Mouse (Mus musculus): ENCODE data around the gene Msrb1. TPM values are rescaled to one million over a fixed set of nuclear protein-coding genes. Genes with fewer than 3 reads are reported as not detected.

Gene Msrb1
- polyA plus RNA-seq (2012; rRNA removed) = 20.9 and 25.8 TPM in 2 replicates

GRCm38 (mm10) chr17:24736330-24737051 lies at the start of gene Msrb1:
Msrb1 (plus strand) TSS chr17:24736642.

DNA sequence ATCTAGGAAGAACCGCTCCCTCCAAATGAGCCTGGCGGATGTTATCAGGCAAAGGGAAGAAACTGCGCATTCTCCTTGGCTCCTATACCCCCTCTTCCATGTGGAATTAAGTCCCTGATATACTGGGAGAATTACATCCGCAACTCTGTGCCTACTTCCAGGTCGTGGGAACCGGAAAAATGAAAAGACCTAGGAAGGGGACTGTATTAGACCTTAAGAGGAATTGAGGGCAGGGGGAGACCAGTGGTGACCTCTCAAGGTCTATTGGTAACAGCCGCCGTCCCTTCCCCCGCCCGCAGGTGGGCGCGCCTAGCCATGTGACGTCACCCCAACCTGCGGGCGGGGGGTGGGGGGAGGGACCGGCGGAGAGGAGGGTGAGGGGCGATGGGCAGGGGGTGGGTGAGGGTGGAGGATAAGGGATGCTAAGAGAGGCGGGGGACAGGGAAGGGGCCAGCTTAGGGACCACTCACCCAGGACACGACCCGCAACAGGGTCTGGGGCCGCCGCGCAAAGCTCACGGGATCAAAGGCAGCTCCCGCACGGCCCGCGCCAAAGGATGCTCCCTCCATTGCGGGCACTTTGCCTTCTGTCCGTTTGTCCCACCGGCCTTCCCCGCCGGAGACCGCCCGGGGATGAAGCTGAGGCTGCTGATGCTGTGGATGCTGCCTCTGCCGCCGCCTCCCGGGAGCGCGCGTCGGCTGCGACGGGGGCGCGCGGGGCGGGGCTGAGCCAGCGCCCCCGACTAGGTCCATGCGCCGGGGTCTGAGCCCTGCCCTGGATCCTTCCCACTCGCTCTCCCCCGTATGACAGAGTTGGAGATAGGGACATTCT lies 47.0 kb upstream of the Msrb1 start, which contains the start of gene Syngr3:
TSS of gene Syngr3 (minus strand) at position 705 of the 831 bp plus-strand sequence.

DNA sequence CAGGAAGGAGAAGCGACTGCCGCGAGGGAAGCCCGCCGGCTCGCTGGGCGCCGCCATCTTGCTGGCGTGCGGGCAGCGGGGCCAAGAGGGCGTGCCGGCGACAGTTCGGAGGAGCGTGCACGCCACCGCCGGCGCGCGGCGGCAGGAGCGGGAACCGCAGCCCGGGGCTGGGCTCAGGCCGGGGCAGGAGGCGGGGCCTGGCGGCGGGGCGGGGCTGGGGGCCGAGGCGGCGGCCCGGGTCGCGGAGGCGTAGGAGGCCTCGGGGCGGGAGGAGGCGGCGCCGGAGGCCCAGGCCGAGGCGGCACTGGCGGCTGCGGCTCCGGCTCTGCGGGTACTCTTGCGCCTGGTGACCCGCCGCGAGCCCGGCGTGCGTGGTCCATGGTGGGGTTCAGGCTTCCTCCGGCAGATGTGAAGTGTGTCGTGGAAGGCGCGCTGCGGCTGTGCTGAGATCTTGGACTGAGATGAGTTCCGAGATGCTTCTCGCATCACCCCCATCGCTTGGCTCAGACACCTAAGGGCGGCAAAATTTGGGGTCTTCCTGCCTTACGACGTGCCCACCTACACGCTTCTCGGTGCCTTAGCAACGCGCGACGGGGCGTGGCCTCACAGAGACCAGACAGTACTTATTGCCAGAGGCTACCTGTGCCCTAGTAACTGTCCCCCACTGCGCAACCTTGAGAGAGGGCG lies 40.3 kb upstream of the Msrb1 start, which contains the start of the genes Gfer and Noxo1:
TSS of gene Gfer (minus strand) at position 146 of the 687 bp plus-strand sequence.
TSS of gene Noxo1 (plus strand) at position 224 of the 687 bp plus-strand sequence.

DNA sequence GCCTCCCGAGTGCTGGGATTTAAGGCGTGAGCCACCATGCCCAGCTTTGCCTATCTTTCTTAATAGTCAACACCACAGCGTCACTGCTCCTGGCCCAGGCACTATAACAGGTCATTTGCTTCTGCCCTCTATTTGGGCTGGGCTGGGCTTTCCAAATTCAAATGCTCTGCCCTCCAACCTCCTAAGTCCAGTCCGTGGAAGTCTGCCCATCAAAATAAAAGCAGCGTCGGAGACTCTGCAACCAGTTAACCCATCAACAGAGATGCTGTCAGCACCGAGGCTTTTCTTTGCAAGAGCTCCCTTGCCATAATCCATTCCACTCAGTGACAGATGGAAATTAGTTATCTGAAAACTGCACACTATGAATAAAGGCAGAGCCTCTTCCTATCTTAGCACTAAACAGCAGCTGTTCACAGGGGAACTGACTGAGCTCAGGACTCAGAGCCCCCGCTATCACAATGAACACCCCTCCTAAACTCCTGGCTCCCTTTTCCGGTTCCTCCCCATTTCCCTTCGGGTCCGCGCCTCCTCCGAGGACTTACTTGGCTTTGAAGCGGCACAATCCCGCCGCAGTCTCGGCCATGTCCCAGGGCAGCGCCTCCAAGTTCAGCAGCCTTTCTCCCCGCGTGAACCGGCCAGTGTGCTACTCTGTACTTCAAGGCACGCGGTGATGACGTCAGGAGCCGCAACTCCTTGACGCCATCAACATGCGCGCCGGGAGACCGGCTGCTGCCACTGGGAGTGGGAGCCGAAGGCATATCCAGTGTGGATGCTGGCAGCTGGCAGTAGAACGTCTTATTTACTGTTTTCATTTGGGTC lies 29.3 kb upstream of the Msrb1 start, which contains the start of gene Tbl3:
TSS of gene Tbl3 (minus strand) at position 679 of the 819 bp plus-strand sequence.

GRCm38 (mm10) chr17:24717943-24718342 lies 18.5 kb upstream of the Msrb1 start, which contains the start of the genes Rnf151 and Rps2:
Rnf151 (minus strand) TSS chr17:24718063.
Rps2 (plus strand) TSS chr17:24718116.

DNA sequence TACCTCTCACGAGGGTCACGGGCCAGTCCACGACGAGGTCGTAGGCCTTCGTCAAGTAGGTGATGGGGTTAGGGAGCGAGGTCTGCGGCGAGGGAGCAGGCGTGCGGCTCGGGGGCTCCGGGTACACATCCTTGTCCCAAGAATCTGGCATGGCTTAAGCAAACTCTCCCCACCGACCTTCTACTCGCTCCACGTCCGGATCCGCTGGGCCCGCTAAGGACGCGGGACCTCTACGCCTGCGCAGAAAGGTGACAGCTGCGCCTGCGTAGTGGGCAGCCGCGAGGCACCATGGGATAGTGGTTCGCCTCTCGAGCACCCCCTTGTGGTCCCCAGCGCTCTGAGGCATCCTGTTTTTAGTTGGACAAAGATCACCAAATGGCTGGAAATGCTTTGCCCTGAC lies 12.3 kb upstream of the Msrb1 start, which contains the start of gene Ndufb10:
TSS of gene Ndufb10 (minus strand) at position 295 of the 400 bp plus-strand sequence.

GRCm38 (mm10) chr17:24727618-24728017 lies 8.8 kb upstream of the Msrb1 start, which contains the start of gene Rpl3l:
Rpl3l (plus strand) TSS chr17:24727820.

DNA sequence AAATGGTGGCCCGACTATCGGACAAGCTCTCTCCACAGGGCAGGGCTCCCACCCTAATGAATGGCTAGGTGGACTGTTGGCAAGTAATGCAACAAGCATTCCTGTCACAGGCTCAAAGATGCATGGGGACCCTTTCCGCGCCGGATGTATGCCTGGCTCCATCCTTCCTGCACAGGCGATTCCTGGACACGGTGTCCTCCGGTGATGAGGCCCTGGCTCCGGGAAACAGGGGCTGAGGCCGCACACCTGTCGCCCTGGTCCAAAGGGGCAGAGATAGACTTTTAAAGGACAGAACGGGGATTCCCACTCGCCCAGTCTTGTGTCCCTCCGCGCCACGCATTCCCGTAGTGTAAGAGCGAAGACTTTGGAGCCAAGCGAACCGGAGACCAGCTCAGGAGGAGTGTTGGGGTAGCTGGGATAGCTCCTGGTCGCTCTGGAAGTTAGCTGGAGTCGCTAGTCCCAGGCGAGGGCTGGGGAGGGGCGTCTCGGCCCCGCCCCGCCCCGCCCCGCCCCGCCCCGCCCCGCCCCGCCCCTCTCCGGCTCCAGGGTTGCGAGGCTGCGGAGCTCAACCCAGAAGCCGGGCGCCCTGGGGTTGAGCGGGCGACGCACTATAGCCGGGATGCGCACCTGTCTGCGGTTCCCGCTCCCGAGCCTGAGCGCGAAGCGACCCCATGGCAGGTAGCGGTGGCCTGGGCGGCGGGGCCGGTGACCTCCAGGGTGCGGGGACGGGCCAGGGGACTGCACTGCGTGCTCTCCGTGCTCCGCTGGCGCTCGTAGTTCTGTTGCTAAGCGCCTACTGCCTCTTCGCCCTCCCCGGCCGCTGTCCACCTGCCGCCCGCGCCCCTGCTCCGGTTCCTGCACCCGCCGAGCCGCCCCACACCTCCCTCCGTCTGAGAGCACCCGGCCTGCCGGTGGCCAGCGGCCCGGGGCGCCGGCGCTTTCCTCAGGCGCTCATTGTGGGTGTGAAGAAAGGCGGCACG lies 16.3 kb downstream of the Msrb1 start, which contains the start of gene Hs3st6:
TSS of gene Hs3st6 (plus strand) at position 574 of the 980 bp plus-strand sequence.

Other genes with a start within 250 kb of the Msrb1 start
- 0.08 and 0.12 TPM in 2 replicates for gene Caskin1, start 248.0 kb upstream of the Msrb1 start, polyA plus RNA-seq (2012; rRNA removed)
- 58.5 and 65.7 TPM in 2 replicates for gene Traf7, start 208.7 kb upstream of the Msrb1 start, polyA plus RNA-seq (2012; rRNA removed)
- gene Rab26, start 202.4 kb upstream of the Msrb1 start, polyA plus RNA-seq (2012; rRNA removed) = 0.25 and 0.28 TPM in 2 replicates
- gene Pkd1, start 186.8 kb upstream of the Msrb1 start, polyA plus RNA-seq (2012; rRNA removed) = 3.0 and 3.5 TPM in 2 replicates
- 18.2 and 20.5 TPM in 2 replicates for gene Tsc2, start 104.0 kb upstream of the Msrb1 start, polyA plus RNA-seq (2012; rRNA removed)
- 6.4 TPM in 2 replicates for gene Nthl1, start 104.0 kb upstream of the Msrb1 start, polyA plus RNA-seq (2012; rRNA removed)
- 5.4 and 5.8 TPM in 2 replicates for gene Slc9a3r2, start 86.3 kb upstream of the Msrb1 start, polyA plus RNA-seq (2012; rRNA removed)
- 0.18 and 0.27 TPM in 2 replicates for gene Npw, start 78.2 kb upstream of the Msrb1 start, polyA plus RNA-seq (2012; rRNA removed)
- gene Zfp598, start 67.0 kb upstream of the Msrb1 start, polyA plus RNA-seq (2012; rRNA removed) = 20.9 and 23.8 TPM in 2 replicates
- 0.05 and 0.06 TPM in 2 replicates for gene Syngr3, start 46.7 kb upstream of the Msrb1 start, polyA plus RNA-seq (2012; rRNA removed)
- gene Gfer, start 40.5 kb upstream of the Msrb1 start, polyA plus RNA-seq (2012; rRNA removed) = 18.1 and 19.5 TPM in 2 replicates
- gene Noxo1, start 40.4 kb upstream of the Msrb1 start, polyA plus RNA-seq (2012; rRNA removed) = 0.66 and 0.81 TPM in 2 replicates
- 24.4 and 29.3 TPM in 2 replicates for gene Tbl3, start 29.0 kb upstream of the Msrb1 start, polyA plus RNA-seq (2012; rRNA removed)
- gene Rnf151, start 18.6 kb upstream of the Msrb1 start, polyA plus RNA-seq (2012; rRNA removed) = 0.32 and 0.33 TPM in 2 replicates
- gene Rps2, start 18.5 kb upstream of the Msrb1 start, polyA plus RNA-seq (2012; rRNA removed) = 2,079 and 2,282 TPM in 2 replicates
- gene Ndufb10, start 12.2 kb upstream of the Msrb1 start, polyA plus RNA-seq (2012; rRNA removed) = 166 and 170 TPM in 2 replicates
- gene Rpl3l, start 8.8 kb upstream of the Msrb1 start, polyA plus RNA-seq (2012; rRNA removed) = not detected in 2 replicates
- not detected in 2 replicates for gene Hs3st6, start 16.3 kb downstream of the Msrb1 start, polyA plus RNA-seq (2012; rRNA removed)
- 0.71 and 0.81 TPM in 2 replicates for gene Meiob, start 67.6 kb downstream of the Msrb1 start, polyA plus RNA-seq (2012; rRNA removed)
- gene Hagh, start 103.5 kb downstream of the Msrb1 start, polyA plus RNA-seq (2012; rRNA removed) = 56.3 and 67.1 TPM in 2 replicates
- 21.3 and 22.2 TPM in 2 replicates for gene Fahd1, start 113.7 kb downstream of the Msrb1 start, polyA plus RNA-seq (2012; rRNA removed)
- 3.2 and 3.9 TPM in 2 replicates for gene Igfals, start 129.4 kb downstream of the Msrb1 start, polyA plus RNA-seq (2012; rRNA removed)
- gene Nubp2, start 149.7 kb downstream of the Msrb1 start, polyA plus RNA-seq (2012; rRNA removed) = 23.3 and 35.0 TPM in 2 replicates
- 22.9 and 27.5 TPM in 2 replicates for gene Spsb3, start 150.0 kb downstream of the Msrb1 start, polyA plus RNA-seq (2012; rRNA removed)
- gene Eme2, start 158.4 kb downstream of the Msrb1 start, polyA plus RNA-seq (2012; rRNA removed) = 7.7 and 8.7 TPM in 2 replicates
- gene Mrps34, start 158.5 kb downstream of the Msrb1 start, polyA plus RNA-seq (2012; rRNA removed) = 44.0 and 47.7 TPM in 2 replicates
- gene Nme3, start 159.9 kb downstream of the Msrb1 start, polyA plus RNA-seq (2012; rRNA removed) = 47.2 and 54.4 TPM in 2 replicates
- 29.7 and 32.2 TPM in 2 replicates for gene Mapk8ip3, start 200.3 kb downstream of the Msrb1 start, polyA plus RNA-seq (2012; rRNA removed)
- gene Jpt2, start 224.0 kb downstream of the Msrb1 start, polyA plus RNA-seq (2012; rRNA removed) = 23.3 and 28.1 TPM in 2 replicates